Mouse (Mus musculus): ENCODE results near the gene Dgcr2. TPM values are rescaled to one million over a fixed set of nuclear protein-coding genes. Genes with fewer than 3 reads are reported as not detected.

Gene Dgcr2
- polyA plus RNA-seq, 1 experiment from 2014 or later: 102 TPM

- 0 out of 2 replicates have a peak, but pooled peaks cover 5% of the 10 kb centered on the region for H3K27me3 ChIP-seq
- H3K9ac ChIP-seq (replicated peaks): no peak overlapping the region
- no peak overlapping the region for H3K27ac ChIP-seq
- H3K4me3 ChIP-seq (replicated peaks): no peak overlapping the region
- WGBS: 13% methylated on average over 2 of the region's 2 CpGs
- no peak for ATAC-seq (ENCODE audit: insufficient number of reproducible peaks, insufficient read depth, low FRiP score, low TSS enrichment, low read depth)
- H3K36me3 ChIP-seq: peaks cover 20% of the 10 kb centered on the region
- H3K9me3 ChIP-seq: no peaks in the 10 kb centered on the region
- H3K4me2 ChIP-seq: no peak overlapping the region
- peaks cover 11% of the 10 kb centered on the region for H3K4me1 ChIP-seq (replicated peaks)
These were observed 30.8 kb upstream of the Dgcr2 start for GRCm38 (mm10) chr16:17929211-17929610.

GRCm38 (mm10) chr16:17928627-17929104, 30.3 kb upstream of the Dgcr2 start:
- under 1% methylated on average over 9 of the region's 9 CpGs for WGBS
- Histone ChIP-seq H3K27me3 (0 out of 2 replicates have a peak, but pooled peaks cover 5% of the 10 kb centered on the region), H3K9me3 (no peaks in the 10 kb centered on the region), H3K4me1 (replicated peaks) (peaks cover 11% of the 10 kb centered on the region), H3K9ac (replicated peaks) (peak overlapping the region; percentile 83), H3K36me3 (peaks cover 20% of the 10 kb centered on the region), H3K27ac (peak overlapping the region; percentile 82), H3K4me3 (replicated peaks) (peak overlapping the region; percentile 83), H3K4me2 (peak overlapping the region; percentile 93)
- peak; percentile 38; the same call in 1 of the 2 replicates for ATAC-seq (ENCODE audit: insufficient number of reproducible peaks, insufficient read depth, low FRiP score, low TSS enrichment, low read depth)

DNA sequence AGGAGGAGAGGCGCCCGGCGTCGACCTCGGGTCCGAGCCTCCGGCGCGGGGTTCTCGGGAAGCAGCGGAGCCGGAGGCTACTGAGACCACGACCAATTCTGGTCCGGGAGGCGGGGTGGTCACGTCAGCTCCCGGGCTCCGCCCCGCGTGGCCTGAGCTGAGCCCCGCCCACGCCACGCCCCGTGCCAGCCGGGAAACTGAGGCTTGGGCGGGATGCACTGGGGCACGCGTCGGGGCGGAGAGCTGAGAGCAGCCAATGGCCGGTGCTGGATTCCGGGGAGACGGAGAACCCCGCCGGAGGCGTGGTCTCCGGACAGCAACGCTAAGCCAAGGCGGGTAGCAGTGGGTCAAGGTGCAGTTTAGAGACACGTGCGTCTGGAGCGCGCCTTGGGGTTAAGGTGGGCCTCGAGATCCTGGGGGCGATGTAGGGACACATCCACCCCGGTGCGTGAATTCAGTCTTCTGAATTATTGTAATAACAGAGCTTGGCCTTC, 29.8 kb upstream of the Dgcr2 start, which contains the start of gene Slc25a1:
Slc25a1 (minus strand) TSS at position 133 of the 494 bp plus-strand sequence.
- H3K9ac ChIP-seq (replicated peaks): peak within 1 kb of the TSS; percentile 83
- WGBS: under 1% methylated on average over 47 of the region's 47 CpGs
- peak within 1 kb of the TSS; percentile 82 for H3K27ac ChIP-seq
- 0 out of 2 replicates have a peak, but pooled peaks cover 5% of the 10 kb centered on the region for H3K27me3 ChIP-seq
- H3K9me3 ChIP-seq: no peaks in the 10 kb centered on the region
- H3K4me2 ChIP-seq: peak within 1 kb of the TSS; percentile 93
- H3K4me3 ChIP-seq (replicated peaks): peak within 1 kb of the TSS; percentile 83
- H3K4me1 ChIP-seq (replicated peaks): peaks cover 11% of the 10 kb centered on the region
- peaks cover 20% of the 10 kb centered on the region for H3K36me3 ChIP-seq
- ATAC-seq (ENCODE audit: insufficient number of reproducible peaks, insufficient read depth, low FRiP score, low TSS enrichment, low read depth): peak; percentile 42

GRCm38 (mm10) chr16:17927351-17928082, 29.2 kb upstream of the Dgcr2 start:
- H3K4me1 ChIP-seq (replicated peaks): peaks cover 14% of the 10 kb centered on the region
- H3K4me3 ChIP-seq (replicated peaks): peak overlapping the region; percentile 83
- ATAC-seq (ENCODE audit: insufficient number of reproducible peaks, insufficient read depth, low FRiP score, low TSS enrichment, low read depth): peak; percentile 43; the same call in 1 of the 2 replicates
- H3K27ac ChIP-seq: peak overlapping the region; percentile 82
- H3K27me3 ChIP-seq: 0 out of 2 replicates have a peak, but pooled peaks cover 5% of the 10 kb centered on the region
- H3K9me3 ChIP-seq: no peaks in the 10 kb centered on the region
- H3K4me2 ChIP-seq: peak overlapping the region; percentile 93
- peaks cover 20% of the 10 kb centered on the region for H3K36me3 ChIP-seq
- peak overlapping the region; percentile 83 for H3K9ac ChIP-seq (replicated peaks)
- under 1% methylated on average over 72 of the region's 72 CpGs for WGBS

DNA sequence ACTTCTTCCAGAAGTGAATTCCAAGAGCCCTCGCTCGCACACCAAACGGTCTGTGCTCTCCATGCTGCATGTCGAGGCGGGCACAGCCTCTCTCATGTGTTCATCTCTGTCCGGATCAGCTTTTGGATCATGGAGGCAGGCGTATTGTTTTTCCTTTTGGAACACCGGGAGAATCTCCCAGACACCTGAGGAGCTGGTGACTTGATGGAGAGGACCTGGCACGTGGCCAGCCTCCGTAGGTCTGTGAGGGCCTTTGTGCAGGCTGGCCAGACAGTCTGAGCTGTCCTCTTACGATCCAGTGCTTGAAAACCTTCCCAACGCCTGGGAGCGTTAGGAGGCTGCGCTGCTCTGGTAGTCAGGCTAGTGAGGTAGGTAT, 23.8 kb upstream of the Dgcr2 start:
- H3K4me3 ChIP-seq (replicated peaks): peak overlapping the region; percentile 76
- peaks cover 42% of the 10 kb centered on the region for H3K27me3 ChIP-seq
- ATAC-seq (ENCODE audit: insufficient number of reproducible peaks, insufficient read depth, low FRiP score, low TSS enrichment, low read depth): no peak
- peak overlapping the region; percentile 87 for H3K4me2 ChIP-seq
- 1% methylated on average over 14 of the region's 14 CpGs for WGBS
- peak overlapping the region; percentile 86 for H3K9ac ChIP-seq (replicated peaks)
- no peaks in the 10 kb centered on the region for H3K9me3 ChIP-seq
- H3K27ac ChIP-seq: peak overlapping the region; percentile 68; the same call in 1 of the 2 replicates
- peaks cover 20% of the 10 kb centered on the region for H3K36me3 ChIP-seq
- peaks cover 23% of the 10 kb centered on the region for H3K4me1 ChIP-seq (replicated peaks)

DNA sequence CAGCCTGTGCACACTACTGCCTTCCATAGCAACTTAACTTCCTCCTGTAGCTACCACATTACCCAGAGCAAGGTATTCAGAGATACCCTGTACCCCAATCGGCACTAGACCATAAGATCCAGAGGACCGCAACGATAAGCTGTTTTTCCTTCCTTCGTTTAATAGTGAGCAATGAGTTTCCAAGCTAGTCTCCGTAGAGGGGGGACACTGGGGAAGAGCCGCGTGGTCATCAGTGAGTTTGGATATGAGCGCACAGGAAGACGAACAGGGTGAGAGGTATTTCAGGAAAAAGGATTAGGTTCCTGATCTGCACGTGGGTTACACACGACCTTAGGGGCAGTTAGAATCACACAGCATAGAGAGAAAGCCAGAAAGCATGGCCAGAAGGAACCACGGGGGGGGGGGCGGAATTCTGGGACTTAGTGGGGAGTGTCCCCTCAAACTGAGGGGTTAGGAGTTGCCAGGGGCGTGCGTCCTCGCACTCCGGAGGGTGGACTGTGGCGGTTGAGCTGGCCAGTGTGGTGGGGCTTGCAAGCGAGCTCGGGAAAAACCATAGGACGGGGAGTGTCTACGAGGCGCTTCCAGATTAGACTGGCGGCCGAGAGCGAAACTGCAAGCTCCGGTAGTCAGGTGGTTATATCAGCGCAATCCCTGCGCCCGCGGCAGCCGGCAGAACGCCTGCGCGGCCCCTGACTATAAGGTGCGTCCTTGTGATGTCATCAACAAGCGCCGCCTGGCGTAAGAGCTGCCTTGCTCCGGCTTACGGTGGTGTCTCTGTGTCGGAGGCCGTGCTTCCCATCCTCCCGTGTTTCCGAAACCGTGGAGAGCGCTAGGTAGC, 23.2 kb upstream of the Dgcr2 start:
- 3% methylated on average over 47 of the region's 47 CpGs for WGBS
- Histone ChIP-seq H3K36me3 (peaks cover 20% of the 10 kb centered on the region), H3K27ac (peak overlapping the region; percentile 68), H3K4me2 (peak overlapping the region; percentile 87), H3K4me1 (replicated peaks) (peaks cover 17% of the 10 kb centered on the region), H3K9me3 (no peaks in the 10 kb centered on the region), H3K27me3 (peaks cover 46% of the 10 kb centered on the region), H3K4me3 (replicated peaks) (peak overlapping the region; percentile 76), H3K9ac (replicated peaks) (peak overlapping the region; percentile 86)
- peak; percentile 93 for ATAC-seq (ENCODE audit: insufficient number of reproducible peaks, insufficient read depth, low FRiP score, low TSS enrichment, low read depth)

DNA sequence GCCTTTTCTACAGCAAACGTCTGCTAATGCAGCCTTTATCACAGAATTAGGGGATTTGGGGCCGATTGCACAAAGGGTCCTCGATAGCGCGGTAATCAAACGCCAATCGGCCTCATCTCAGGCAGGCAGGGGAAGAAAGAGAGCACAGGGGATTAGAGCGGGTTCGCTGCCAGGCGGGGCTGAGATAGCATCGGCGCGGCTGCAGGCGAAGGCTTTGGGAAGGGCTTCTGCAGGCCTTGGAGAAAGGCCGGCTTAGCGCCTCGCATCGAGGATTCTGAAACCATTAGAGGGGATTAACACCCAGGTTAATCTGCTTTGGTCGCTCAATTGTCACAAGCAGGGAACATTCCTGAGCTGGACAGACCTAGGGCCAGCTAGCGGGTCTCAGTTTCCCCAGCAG, 22.2 kb upstream of the Dgcr2 start:
- ATAC-seq (ENCODE audit: insufficient number of reproducible peaks, insufficient read depth, low FRiP score, low TSS enrichment, low read depth): no peak
- Histone ChIP-seq H3K27ac (no peak overlapping the region), H3K9ac (replicated peaks) (peak overlapping the region; percentile 31; the same call in 1 of the 2 replicates), H3K36me3 (peaks cover 11% of the 10 kb centered on the region), H3K4me1 (replicated peaks) (peaks cover 16% of the 10 kb centered on the region), H3K27me3 (peaks cover 52% of the 10 kb centered on the region), H3K4me2 (peak overlapping the region; percentile 87), H3K4me3 (replicated peaks) (0 out of 2 replicates have a peak overlapping the region, but pooled peaks have one; percentile 1), H3K9me3 (no peaks in the 10 kb centered on the region)
- WGBS: 12% methylated on average over 20 of the region's 20 CpGs

GRCm38 (mm10) chr16:17914307-17915249, 16.2 kb upstream of the Dgcr2 start, which contains the start of gene Gsc2:
Gene Gsc2, minus strand, starts transcription at chr16:17915059.
- ATAC-seq (ENCODE audit: insufficient number of reproducible peaks, insufficient read depth, low FRiP score, low TSS enrichment, low read depth): no peak
- Histone ChIP-seq H3K4me2 (peak within 1 kb of the TSS; percentile 75), H3K4me1 (replicated peaks) (peaks cover 19% of the 10 kb centered on the region), H3K9me3 (no peaks in the 10 kb centered on the region), H3K27me3 (peaks cover 77% of the 10 kb centered on the region), H3K4me3 (replicated peaks) (peak within 1 kb of the TSS; percentile 45), H3K9ac (replicated peaks) (peak within 1 kb of the TSS; percentile 42), H3K27ac (no peak within 1 kb of the TSS), H3K36me3 (no peaks in the 10 kb centered on the region)
- under 1% methylated on average over 105 of the region's 106 CpGs for WGBS

DNA sequence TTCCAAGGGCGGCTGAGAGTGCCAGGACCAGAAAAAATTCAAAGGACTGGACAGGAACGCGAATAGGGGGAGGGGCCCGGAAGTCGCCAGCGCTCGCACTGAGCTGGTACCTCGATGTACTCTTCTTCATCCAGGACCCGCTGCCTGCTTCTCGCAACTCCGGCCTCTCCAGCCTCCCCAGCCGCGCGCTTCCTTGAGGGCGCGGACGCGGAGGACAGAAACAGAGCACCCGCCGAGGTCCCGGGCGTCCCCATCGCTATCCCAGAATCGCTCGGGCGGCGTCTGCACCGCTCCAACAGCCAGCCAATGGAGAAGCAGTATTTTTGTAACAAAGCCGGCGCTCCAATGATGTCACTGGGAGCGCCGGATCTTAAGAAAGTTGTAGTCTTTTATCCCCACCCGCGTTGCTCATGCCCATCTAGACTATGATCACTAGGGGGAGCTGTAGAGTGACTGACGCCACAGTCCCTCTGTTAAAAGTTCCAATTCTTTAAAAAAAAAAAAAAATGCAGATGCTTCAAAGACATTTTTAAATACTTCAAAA, 12.8 kb upstream of the Dgcr2 start, which contains the start of gene Ess2:
Ess2 (minus strand) TSS at position 297 of the 544 bp plus-strand sequence.
- Histone ChIP-seq H3K4me1 (replicated peaks) (peaks cover 19% of the 10 kb centered on the region), H3K36me3 (peaks cover 33% of the 10 kb centered on the region), H3K9me3 (no peaks in the 10 kb centered on the region), H3K9ac (replicated peaks) (peak within 1 kb of the TSS; percentile 71), H3K27me3 (peaks cover 46% of the 10 kb centered on the region), H3K4me2 (peak within 1 kb of the TSS; percentile 80), H3K27ac (peak within 1 kb of the TSS; percentile 68; the same call in 1 of the 2 replicates), H3K4me3 (replicated peaks) (peak within 1 kb of the TSS; percentile 72)
- under 1% methylated on average over 35 of the region's 35 CpGs for WGBS
- peak; percentile 88 for ATAC-seq (ENCODE audit: insufficient number of reproducible peaks, insufficient read depth, low FRiP score, low TSS enrichment, low read depth)

DNA sequence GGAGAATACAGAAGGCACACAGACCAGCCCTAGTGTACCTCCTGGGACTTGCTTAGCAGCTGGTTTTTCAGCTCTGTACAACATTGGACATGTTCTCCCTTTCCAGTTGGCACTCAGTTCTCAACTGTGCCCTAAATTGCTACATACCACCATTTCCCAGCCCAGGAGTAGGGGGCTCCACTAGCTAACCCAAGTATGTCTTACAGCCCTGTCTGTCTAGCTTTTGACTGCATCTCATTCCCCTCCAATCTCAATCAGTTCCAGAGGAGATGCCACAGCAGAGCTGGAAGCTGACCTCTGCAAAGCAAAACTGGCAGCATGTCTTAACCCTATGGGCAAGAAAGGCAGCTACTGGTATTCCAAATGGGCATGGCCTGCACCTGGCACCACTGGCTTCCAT, 2.3 kb downstream of the Dgcr2 start:
- ATAC-seq (ENCODE audit: insufficient number of reproducible peaks, insufficient read depth, low FRiP score, low TSS enrichment, low read depth): no peak

More for the DNA sequence above, 2.3 kb downstream of the Dgcr2 start:
- Histone ChIP-seq H3K4me2 (no peak overlapping the region), H3K36me3 (peaks cover 30% of the 10 kb centered on the region), H3K27me3 (no peaks in the 10 kb centered on the region), H3K27ac (no peak overlapping the region), H3K9ac (replicated peaks) (no peak overlapping the region), H3K4me1 (replicated peaks) (peaks cover 7% of the 10 kb centered on the region; the same call in 1 of the 2 replicates), H3K4me3 (replicated peaks) (no peak overlapping the region), H3K9me3 (no peaks in the 10 kb centered on the region)

Measured in limb, embryonic 12.5 days (tissue).